Mouse (Mus musculus) T-helper 17 cell (primary cell): ENCODE measurements at regions not wholly inside any gene's neighbourhood (a gene's known extent, or its start where the extent isn't known, plus 50 kb on each side); places are given as distances from the start of the nearest gene placed in this dataset.

Experiments
- in situ Hi-C, 2 experiments: fragments of 300-600 bp; cut with MboI, MseI; formaldehyde crosslinking; loops; 1 replicate in 1 of 2; 2 replicates in 1 of 2; pipeline ENCODE4 v1.15.1; 2025; ENCODE audit warnings: high pct_unique_total_duplicates in 2 of 2

DNA sequence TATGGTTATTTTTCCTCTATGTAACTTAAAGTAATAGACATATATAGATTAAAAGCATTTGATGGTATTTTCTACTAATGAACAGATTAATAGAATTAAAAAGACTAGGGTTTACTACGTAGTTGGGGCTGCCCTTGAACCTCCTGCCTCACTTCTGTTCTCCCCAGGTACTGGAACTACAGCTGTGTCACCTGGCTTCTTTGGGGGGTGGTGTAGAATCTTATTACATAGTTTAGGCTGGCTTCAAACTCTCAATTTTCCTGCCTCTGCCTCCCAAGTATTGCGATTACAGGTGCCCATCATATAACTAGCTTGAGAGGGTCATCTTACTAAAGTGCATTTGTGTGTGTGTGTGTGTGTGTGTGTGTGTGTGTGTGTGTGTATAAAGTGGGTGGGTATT, 175.0 kb downstream of the Rab11fip4 start:
- in situ Hi-C loops, result no loop called here

DNA sequence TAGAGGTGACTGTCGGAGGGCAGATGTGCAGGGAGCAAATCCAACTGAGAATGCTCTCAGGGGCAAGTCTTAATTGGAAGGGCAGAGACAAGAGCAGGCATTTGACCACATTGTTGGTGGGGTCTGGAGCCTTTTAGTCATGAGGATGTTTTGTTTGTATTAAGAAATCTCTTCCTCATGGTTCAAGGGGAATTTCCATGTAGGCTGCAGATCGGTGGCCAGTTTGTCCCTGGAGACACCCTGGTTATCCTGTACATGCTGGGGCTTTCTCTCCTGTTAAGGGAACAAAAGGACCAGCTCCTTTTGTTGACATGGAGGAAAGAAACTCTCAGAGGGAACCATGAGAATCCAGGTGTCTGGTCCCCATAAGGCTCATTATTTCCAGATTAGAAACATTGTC, 174.4 kb downstream of the Rab11fip4 start:
- in situ Hi-C loops, result no loop called here

DNA sequence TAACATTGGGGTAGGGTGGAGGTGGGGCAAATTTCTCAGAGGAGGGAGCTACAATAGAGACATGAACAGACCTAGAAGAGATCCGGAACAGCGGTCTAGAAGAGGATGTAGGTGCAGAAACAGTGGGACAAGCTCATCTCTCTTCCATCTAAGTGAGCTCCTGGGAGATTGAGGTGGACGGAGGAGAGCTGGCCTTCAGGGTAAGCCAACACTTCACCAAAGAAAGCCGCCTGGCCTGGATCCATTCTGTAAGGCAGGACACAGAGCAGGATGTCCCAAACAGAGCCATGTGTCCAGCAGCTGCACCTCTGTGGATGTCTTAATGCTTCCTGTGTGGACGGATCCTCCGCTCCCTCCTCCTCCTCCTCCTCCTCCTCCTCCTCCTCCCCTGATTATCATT, 173.0 kb downstream of the Rab11fip4 start:
- in situ Hi-C loops, result no loop called here

DNA sequence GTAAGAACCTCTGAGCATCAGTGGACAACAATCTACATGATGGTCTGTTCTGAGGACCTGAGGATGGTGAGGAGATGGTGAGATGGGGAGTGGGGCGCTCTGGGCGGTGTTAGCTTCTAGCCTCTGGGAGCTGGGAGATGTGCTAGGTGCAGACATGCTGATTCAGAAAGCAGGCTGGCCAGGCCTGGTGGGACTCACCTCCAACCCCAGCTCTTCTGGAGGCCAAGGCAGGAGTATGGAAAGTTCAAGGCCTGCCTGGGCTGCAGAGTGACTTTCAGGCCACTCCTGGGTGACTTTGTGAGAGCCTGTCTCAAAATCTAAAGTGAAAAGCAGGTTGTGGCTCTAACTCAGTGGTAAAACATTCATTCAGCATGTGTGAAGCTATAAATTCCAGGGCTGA, 171.6 kb downstream of the Rab11fip4 start:
- in situ Hi-C loops, result no loop called here

DNA sequence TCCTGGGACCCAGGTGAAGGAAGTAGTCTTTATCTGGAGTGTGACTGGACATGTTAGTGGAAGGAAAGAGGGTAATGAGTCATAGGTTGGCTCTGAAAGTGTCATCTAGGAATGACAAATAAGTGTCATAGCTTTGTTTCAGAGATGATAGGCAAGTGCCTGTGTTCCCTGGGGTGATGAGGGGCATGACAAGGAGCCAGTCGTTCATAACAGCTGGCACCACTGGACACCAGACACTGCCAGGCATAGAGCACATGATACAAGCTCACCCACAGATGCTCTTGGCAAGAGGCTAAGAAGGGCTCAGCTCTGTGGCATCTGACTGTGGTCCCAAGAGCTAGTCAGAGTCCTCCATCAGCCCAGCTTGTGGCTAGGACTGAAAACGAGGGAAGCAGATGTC, 171.0 kb downstream of the Rab11fip4 start:
- in situ Hi-C loops, result no loop called here

DNA sequence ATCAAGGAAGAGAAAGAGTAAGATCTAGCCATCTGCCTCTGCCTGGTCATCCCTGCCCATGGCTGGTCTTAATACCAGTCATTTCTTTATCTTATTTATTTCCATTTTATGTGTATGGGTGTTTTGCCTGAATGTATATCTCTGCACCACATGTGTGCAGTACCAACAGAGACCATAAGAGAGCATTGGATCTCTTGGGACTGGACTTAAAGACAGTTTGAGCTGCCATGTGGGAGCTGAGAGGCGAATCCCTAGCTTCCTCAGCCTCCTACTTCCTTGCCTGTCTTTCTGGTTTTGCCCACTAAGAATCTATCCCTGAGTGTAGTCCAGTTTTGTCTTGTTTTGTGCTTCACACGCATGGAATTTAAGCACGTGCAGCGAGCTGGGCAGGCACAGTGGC, 169.5 kb downstream of the Rab11fip4 start:
- in situ Hi-C loops, result no loop called here

DNA sequence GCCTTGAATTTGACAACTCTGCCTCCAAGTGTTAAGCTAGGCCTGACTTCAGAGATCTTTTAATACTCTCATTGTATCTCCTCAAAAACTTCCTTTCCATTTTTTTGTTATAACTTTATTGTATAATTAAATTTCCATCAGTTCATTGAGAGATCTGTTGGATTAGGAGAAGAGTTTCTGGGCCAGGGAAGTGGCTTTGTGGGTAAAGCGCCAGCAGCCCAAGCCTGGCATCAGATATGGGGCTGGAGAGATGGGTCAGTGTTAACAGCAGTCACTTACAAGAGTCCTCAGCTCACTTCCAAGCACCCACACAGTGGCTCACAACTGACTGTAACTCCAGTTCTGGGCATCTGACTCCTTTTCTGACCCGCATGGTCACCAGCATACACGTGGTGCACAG, 167.3 kb downstream of the Rab11fip4 start:
- in situ Hi-C loops, result no loop called here

DNA sequence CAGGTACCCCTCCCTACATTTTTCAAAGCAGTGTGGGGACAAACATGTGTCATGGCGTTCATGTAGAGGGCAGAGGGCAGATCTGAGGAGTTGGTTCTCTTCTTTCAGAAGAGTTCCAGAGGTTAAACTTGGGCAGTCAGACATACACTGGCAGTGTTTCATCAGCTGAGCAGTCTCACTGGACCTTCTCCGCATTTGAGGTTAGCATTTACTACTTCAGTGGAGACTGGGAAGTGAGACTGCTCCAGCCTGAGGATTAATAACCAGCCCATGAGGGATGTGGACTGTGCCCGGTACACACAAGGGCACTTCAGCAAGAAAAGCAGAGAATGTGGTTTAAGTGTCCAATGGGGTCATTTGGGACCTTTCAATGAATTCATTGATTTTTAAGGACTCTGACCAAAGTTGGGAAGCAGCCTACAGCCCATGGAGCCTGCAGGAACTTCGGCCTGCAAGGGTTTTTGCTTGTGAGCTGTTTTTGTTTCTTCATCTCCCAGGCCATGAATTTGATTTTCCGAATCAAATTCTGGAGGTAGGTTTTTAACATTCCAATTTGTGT, 166.6 kb downstream of the Rab11fip4 start:
- in situ Hi-C loops, result no loop called here

DNA sequence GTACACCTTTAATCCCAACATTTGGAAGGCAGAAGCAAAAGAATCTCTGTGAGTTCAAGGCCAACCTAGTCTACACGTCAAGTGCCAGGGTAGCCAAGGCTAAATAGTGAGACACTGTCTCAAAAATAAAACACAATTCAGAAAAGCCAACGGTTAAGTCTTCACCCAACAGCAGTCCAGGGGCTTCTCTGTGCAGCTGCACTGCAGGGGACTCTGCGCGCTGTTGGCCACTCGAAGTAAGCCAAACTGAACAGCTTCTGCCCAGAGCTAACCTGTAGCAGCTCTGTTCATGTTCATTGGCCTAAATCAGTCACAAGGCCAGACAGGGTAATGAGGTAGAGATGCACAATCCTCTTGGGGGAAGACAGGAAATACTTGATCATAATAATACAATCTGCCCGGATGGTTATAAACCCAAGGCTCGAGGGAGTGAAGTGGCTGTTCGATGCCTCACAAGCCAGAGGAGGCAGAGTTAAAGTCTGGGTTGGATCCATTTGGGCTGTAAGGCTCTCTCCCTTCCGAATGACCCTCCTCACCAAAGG, 165.4 kb downstream of the Rab11fip4 start:
- in situ Hi-C loops, result no loop called here

DNA sequence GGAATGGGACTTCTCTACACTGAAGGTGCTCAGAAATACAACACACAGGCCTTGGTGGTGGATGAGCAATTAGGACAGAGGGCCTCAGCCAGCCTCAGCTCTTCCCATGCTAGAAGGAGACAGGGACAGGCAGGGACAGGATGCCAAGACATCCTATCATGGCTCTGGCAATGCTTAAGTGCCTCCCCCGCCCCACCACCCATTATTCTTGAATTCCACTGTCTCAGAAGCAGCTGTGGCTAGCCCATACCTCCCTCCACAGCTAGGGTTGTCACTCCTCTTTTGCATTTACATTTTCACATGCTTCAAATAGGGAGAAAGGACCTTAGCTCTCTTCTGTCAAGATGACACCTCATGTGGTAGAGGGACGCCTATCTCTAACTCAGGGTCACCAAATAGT, 162.5 kb downstream of the Rab11fip4 start:
- in situ Hi-C loops, result no loop called here

DNA sequence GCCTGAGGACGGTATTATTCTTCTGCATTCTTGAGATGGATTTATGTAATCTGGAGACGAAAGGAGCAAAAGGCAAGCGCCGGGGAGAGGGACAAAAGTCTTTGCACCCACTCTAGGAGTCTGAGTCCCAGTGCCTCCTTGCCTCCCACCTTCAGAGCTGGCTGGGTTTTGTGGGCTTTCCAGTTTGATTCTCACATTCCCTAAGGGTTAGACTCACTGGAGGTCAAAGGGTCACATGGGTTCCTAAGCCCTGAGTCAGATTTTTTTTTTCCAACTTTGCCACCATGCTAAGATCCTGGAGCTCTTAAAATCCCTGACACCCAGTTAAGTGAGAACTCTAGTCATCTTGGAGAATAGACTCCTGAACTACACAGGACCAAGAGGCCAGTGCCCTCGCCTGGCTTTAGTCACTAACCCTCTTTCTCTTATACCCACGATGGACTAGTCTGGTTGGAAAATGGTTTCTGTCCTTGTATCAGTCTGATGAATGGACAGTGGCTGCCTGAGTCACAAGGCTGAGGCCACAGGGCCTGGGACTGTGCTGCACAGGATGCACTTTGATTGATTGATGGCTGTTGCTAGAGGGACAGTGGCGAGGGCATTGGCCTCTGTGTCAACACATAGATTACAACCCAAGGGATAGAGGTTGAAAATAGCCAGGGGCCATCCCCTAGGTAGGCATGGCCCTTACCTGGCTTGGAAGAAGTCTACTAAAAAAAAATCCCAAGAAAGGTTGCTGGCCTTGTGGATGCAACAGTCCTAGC, 161.9 kb downstream of the Rab11fip4 start:
- in situ Hi-C loops, result no loop called here

DNA sequence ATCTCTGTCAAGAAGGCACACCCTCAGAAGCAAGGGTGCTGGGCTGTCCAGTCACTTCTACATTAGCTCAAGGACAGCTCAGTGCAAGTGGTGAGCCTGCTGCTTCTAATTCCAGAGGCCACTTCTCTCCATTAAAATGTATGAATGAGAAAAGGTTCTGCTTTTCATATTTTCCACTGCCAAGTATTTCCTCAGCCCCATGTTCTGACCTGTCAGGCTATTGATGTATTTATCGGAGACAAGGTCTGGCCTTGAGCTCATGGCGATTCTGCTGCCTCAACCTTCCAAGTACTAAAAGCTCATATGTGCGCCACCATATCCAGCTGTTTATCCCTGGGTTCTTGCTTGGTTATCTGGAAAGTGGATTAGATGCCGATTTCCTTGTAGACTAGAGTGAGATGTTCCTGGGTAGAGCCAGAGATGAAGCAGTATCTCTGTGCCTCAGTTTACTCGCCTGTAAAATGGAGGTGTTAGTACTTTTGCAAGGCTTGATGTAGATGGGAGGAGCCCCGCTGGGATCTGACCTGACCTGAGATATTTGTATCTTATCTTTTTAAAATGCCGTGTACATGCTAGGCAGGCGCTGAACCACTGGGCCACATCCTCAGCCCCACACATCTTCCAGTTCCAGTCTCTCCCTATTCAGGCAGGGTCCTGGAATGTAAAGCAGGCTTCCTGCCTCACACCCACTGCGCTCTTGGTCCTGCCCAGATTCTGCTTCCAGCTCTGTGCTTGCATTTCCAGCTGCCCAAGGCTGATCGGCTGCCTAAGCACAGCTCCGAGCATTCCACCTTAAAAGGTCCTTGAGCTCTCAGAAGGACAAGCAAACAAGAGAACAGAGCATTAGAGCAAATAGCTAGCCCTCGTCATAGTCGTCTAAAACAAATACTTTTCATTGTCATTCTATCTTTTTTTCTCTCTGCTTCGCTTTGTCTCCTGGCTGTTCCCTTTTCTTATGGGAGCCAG, 161.0 kb downstream of the Rab11fip4 start:
- in situ Hi-C loops, result no loop called here

DNA sequence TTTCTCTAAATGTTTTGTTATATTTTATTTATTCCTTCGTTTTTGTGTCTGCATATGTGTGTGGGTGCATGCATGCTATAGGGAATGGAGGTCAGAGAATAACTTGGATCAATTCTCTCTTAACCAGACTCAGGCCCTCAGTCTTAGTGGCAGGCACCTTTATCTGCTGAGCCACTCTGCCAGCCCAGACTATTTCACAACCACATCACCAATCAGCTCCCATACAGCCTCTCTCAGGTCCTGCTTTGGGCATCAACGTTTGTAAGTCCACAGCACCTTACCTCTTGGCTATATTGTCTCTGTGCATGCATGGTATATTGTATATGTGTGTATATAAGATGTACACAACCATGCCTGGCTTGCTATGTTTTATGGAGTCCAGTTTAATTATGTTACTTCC, 159.9 kb downstream of the Rab11fip4 start:
- in situ Hi-C loops, result no loop called here

DNA sequence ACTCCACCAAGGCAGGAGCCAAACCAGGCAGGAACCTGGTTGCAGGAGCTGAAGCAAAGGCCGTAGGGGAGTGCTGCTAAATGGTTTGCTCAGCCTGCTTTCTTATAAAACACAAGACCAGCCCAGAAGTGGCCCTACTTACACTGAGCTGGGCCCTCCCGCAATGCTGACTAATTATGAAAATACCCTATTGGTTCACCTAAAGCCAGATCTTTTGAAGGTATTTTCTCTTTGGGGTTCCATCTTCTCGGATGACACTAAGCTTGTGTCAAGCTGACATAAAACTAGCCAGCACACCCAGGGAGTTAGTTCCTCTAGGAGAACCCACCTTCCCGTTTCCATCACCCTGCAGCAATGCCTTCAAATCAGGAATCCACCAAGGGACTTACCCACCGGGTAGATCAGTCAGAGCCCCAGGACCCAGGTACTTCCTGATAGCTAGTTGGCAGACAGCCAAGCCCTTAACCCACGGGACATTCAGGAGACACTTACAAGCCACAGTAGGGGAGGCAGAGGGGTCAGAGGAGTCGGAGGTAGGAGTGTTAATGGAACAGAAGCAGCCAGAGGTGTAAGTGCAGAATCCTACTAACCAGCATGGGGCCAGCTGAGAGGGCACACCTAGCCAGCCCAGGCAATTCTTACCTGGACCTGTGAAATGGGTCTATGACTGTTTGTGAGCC, 158.9 kb downstream of the Rab11fip4 start:
- in situ Hi-C loops, result no loop called here

DNA sequence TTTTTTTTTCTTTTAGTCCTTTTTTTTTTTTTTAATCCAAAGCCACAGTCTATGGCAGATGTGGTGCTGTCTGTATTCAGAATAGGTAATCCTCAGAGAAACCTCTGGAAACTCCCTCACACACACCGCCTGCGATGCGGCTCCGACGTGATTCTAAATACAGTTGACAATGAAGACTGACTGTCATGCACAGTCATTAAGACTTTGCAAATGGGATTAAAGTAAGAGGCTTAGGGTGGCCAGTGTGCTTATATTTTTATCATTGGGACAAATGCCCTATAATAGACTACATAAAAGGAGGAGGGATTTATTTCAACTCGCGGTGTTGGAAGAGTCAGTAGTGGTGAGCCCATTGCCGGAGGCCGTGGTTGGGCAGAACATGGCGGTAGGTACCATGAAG, 158.1 kb downstream of the Rab11fip4 start:
- in situ Hi-C loops, result no loop called here

DNA sequence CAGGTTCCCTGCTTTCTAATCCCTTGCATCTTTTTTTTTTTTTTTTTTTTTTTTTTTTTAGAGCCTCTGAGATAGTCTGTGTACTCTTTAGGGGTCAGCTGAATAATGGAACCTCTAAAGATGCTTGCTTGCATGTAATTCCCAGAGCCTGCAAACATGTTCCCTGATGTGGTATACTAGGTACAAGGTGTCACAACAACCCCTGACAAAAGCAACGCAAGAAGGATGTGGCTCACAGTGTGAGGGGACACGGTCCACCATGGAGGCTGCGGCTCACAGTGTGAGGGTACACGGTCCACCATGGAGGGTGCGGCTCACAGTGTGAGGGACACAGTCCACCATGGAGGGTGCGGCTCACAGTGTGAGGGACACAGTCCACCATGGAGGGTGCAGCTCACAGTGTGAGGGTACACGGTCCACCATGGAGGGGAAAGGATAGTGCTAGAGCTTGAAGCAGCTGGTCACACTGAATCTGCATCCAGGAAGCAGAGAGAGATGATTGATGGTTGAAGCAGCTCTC, 157.7 kb downstream of the Rab11fip4 start:
- in situ Hi-C loops, result no loop called here

DNA sequence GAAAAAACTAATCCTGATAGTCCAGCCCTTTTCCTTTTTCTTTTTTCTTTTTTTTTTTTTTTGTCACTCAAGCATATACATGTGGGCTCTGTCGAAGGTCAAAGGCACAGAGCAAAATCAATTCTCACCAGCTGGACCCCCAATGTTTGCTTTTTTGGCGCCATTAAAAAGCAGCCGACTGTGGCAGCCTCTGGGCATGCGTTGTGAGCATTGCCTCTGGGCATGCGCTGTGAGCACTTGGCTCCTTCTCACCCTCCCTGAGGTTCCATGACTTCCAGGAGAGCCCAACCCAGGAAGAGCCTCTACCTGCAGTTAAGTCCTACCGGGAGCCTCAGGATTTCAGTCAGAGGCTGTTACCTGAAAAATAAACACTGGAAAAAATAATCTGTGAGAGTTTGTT, 156.8 kb downstream of the Rab11fip4 start:
- in situ Hi-C loops, result no loop called here
